Mouse (Mus musculus) A20 (cell line): Measurements from ENCODE around the gene Grin2c.

Experiments used
- DNase-seq: peaks from one replicate; pipeline ENCODE4 v3.0.0-alpha.2; 2011; ENCODE audit warnings: low read depth, low spot score

Gene Grin2c

DNA sequence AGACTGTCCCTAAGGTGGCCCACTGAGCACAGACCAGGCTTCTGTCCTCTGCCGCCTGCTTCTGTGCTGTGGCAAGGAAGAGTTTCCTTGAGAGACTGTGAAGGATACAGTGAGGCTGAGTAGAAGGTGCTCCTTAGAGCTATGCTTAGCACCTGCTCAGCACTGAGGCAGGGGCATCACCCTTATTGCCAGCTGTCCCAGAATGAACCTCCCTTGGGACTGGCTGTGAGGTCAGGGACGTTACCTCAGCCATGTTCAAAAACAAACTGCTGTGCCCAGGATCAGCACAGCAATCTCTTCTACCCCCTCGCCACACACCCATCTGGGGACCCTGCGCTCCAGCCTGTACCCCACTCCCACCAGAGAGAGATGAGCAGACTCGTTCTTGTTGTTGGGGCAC lies 34.2 kb downstream of the Grin2c start:
- DNase-seq = peak; percentile 9

DNA sequence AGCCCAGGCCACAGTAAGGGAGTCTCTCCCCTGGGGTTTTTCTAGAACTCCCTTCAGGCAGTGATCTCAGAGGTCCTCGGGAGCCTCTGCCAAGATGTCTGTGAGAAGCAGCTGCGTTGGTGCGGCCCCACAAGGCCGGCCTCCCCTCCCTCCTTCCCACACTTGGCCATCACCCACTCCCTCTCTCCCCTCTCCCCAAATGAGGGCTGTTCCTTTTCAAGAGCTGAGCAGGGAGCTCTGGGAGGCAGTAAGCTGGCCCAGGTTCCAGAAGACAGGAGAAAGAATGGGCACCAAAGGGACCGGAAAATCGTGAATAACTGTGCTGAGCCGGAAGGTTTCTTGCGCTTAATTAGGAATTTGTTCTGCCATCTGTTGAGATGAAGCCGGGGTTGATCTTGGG lies 35.1 kb downstream of the Grin2c start:
- DNase-seq = no peak

DNA sequence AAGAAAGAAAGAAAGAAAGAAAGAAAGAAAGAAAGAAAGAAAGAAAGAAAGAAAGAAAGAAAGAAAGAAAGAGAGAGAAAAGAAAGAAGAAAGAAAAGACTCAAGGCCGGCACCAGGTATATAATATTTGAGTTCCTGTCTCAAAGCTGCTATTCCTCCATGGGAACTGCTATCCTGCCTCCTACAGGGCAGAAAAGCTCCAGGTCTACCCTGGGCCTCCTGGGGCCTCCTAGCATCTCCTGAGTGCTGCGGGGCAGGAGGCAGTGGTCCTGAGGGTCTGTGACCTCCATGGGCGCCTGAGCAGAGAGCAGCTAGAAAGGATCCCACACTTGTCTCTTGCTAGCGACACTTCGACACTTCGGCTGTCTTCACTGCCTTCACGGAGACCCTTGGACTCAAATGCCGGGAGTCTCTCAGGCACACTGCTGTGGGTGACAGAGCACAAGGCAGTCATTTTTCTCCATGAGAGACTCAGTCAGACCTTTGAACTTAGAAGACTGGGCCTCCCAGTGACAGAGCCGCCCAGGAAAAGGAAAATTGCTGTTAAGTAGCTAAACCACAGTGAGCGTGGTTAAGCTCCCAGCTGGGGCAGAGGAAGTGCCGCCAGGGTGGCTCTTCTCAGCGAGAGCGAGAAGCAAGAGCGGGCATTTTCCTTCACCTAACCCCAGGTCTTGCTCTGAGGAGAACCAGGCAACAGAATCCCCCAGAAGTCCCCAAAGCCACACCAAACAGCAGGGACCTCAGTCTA lies 35.7 kb downstream of the Grin2c start:
- DNase-seq = no peak

DNA sequence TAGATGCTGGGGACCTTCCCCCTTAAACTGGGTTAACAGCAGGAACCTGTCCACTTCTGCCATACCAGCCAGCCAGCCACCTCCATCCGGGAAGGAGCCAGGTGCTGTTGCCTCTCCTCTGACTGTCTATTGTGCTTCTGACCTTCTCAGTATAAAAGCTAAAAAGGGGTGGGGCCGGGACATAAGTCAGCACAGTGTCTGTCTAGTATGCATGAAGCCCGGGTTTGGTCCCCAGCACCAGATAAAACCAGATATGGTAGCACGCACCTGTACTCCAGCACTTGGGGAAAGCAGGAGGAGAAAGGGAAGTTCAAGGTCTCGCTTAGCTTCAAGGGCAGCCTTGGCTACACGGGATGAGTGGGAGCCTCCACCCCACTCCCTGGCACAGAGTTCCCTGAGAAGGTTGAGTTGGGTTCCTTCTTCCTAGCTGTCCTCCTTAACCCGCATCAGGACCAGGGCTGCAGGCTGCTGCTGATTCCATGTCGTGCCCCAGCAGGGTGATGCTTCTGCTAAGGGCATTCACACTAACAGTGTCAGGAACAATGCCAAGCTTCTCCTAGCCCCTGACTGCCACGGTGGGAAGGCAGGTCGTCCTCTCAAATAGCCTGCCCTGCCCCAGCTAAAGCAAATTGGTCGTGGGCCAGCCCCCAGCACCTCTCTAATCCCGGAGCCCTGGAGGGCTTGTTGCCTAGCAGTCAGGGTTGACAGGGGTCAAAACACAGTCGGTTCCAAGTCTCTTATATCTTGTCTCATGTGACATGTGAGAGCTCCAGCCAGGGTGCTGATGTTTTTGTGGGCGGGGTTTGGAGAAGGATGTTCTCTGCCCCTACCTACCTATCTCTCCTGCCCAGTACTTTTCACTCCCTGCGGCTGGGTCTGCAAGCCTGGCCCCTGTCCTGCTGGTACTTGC lies 37.8 kb downstream of the Grin2c start:
- no peak for DNase-seq

DNA sequence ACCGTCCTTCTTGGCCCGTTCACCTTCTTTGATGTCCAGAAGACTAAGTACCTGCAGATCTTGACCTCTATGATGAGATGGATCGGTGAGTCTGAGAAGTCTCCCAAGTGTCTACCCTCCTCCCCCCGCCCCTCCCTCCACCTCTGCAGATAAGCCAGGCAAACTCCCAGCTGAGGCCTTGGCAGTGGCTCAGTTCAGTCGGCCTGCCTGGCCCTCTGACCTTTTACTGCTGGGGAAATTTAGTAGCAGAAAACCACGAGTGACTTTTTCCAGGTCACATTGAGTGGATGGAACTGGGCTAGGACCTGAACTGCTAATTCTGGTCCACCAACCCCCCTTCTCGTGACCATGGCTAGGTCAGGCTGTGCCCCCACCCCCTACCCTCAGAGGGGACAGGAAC lies 38.6 kb downstream of the Grin2c start:
- DNase-seq = no peak

DNA sequence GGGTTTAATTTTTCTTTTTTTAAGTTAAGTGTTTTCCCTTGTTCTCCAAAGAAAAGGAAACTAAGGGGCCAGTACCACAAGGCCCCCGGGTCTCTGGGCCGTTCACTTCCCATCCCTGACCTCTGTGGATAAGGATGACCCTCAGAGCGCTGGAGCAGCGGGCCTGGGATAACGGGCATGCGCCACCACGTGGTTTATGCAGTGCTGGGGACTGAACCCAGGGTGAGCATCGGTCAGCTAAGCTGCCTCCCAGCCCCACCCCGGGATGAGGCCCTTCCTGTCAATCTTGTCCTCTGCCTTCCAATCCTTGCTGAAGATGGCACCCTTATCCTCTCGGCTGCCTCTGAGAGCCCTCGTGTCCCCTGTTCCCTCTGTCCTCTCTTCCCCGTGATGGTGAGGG lies 39.4 kb downstream of the Grin2c start:
- no peak for DNase-seq

DNA sequence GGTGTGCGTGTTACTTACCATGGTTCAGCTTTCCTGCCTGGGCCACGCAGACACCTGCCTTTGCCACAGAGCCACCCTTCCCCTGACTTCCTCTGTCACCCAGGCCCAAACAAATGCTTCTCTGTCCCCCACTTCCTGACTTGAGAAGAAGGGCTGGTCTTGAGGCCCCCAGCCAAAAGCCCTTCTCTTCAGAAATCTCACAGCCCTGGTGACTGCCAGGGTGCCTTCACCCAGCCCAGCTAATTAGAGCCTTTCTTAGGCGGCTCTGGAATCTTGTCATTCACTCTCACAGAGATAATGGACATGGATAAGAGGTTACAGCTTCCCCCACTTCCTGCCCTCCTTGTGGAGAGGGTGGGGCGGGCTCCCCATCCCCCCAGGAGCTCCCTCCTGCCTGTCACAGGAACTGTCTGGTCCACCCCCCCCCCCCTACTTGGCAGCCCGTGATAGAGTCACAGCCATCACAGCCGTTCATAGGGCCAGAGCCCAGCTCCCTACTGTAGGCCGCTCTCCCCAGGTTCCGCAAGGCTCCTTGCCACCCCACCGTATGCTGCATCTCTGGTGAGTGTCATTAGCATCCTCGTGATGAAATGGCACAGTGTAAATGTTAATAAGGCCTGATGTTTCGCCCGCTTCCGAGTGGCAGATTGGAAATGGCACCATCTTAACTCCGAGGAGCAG lies 40.1 kb downstream of the Grin2c start:
- no peak for DNase-seq

DNA sequence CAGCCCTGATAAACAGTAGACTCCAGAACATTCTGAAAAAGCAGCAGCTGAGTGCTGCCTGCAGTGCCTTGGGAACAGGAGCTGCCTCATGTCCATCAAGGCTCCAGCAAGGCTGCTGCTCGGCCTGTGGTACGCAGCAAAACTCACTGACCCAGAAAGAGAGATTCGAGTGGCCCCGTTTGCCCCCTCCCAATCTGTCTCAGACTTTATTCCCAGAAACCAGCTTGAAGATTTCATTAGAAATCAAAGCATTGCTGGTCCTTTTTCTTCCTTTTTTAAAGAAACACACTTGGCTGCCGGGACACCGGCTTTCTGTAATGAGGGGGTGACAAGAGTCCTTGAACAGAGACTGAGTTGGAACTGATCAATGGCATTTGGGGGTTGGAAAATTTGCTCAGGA lies 41.7 kb downstream of the Grin2c start:
- no peak for DNase-seq

DNA sequence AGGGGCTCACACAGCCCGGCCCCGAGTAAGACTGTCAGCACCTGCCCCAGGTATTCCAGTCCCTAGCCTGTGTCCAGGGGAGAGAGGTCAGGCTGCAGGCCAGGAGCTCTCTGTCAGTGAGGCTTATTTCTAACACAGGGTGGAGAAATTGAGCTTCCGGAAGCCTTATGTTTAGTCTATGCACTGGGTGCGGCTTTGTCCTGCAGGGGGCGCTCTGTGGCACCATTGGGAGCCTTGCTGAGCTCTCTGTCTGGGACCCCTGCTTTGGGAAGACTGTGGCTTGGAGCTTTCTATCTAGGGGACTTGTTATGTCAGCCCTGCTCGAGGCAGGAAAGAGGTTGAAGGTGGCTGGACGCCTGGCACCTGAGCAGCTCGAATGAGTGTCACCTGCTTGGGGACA lies 42.2 kb downstream of the Grin2c start:
- peak; percentile 41 for DNase-seq

DNA sequence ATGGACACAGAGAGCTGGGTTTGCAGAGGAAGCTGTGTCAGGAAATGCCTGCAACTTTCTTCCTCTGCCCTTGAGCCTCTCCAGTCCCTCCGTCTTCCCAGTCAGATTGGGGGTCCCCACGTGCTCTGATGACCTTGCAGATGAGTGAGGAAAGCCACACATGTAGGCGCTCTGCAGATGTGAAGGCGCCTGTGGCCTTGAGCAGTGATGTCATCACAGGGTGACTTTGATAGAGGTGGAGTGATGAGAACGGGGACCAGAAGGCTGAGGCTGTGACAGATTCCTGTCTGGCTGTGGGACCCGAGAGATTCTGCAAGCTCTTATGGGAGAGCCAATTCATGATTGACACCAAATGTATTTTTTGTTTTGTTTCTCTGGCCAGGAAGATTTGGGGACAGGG lies 43.2 kb downstream of the Grin2c start:
- DNase-seq = no peak

DNA sequence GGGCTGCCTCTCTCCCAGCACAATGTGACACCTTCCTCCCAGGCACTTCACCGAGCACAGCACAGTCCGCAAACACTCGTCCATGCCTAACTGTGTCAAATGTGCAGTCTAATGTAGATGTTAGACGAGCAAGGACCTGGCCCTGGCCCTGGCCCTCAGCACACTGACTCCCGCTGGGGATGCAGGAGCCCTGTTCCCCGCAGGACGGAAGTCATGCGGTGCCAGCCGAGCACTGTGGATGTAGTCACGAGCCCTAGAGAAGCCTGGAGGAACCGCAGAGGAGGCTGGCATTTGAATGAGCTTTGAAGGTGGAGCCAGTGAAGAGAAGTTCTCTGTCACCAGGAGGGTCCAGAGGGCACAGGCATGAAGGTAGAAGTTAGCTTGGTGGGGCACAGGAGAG lies 43.6 kb downstream of the Grin2c start:
- DNase-seq = no peak

DNA sequence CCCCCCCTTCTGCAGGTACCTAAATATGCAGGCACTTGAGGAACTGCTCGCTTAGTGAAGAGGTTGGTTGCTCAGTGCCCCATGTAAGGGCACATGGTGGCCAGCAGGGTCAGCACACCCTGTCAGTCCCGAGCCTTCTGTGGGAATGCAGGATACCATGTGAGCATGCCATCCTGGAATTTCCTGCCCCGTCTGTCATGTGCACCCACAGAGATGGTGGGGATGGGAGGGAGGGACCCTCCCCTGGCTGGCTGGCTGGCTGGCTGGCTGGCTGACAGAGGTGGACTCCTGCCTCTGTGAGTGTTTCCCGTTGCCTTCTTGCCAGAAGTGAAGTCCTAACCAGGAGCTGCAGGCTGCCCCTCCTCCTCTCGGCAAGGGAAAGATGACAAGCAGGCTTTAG lies 44.5 kb downstream of the Grin2c start:
- no peak for DNase-seq

DNA sequence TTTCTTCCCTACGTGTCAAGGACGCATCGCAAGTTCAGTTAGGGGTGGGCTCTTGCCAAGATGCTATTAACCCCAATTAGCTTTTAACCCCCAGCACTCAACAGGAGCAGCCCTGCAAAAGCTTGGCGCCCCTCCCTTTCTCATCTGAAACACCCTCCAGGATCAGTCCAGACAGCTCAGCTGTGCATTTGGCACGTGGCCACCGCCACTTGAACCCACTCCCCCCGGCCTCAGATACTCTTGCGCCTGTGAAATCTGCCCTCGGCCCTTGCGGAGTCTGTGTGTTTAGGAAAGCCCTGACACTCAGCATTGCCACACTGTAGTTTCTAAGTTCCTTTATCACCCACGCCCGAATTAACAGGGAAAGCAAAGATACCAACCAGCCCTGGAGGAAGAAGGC lies 45.0 kb downstream of the Grin2c start:
- DNase-seq = no peak

DNA sequence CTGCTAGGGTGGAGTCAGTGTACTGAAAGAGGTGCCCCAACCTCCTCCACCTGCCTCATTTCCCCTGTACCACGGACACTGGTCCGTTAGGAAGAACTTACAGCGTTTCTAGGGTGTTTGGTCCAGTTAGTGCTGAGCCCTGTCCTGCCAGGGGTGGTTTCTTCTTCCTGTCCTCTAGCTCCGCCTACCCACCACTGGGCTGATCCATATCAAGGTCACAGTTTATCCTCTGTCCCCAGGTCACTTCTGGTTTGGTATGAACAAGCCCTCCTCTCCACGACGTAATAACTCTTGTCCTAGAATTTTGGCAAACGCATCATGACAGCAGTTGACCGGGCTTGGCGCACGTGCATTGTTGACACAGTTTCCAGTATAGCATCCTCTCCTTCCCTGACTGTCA lies 47.4 kb downstream of the Grin2c start:
- DNase-seq = no peak

DNA sequence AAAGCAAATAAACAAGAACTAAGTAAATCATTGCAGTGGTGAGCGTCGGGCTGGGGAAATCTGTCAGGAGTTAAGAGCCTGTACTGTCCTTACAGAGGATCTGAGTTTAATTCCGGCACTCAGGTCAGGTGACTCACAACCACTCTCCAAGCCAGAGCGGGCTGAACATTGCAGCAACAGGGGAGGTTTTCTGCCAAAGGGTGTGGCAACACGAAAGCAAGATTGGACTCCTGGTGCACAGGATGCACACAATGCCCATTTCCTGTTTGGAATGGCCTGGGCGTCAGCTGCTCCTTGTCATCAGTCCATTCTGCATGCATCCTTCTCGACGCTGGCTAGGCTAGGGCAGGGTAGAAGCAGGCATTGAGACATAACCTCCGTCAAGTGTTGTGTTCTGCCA lies 47.8 kb downstream of the Grin2c start:
- DNase-seq = no peak

DNA sequence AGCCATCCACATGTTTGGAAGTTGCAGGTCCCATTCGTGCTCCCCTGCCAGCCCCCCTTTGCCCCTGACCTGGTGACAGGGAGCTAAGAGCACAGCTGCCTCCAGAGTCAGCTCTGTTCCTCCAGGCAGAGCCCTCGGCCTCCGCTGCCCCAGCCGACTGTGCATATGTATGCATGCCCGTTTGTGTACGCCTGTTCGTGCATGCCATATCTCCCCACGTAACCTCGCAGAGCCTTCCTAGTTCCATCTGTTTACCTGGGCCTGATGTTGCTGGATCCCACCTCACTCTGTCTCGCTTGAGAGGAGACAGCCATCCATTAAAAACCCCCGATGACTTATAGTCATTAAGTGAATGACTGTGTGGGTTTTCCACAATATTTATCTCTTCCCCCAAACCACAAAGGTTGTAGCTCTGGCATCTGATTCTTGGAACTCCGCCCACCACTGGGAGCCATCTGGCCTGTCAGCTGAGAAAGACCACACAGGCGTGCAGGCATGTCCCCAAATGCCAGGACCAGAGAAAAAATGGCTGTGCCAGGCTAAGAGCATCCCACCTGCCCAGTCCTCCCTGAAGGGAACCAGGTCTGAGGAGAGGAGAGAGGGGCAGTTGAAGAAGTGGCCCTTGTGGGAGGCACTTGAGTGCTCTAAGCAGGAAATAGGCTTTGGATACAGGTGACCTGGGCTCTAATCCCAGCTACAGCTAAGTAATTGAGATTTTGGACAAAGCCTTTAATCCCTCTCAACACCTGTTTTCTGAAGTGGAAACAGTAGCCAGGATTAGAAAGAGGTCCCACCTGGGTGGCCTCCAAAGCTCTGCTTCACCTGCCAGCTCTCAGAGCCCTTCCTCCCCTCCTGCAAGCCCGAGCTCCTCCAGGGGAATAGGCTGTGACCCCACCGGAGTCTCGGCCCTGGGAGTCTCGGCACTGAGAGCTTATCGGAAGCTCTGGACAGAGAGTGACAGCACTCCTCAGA lies 49.3 kb downstream of the Grin2c start:
- DNase-seq = no peak

DNA sequence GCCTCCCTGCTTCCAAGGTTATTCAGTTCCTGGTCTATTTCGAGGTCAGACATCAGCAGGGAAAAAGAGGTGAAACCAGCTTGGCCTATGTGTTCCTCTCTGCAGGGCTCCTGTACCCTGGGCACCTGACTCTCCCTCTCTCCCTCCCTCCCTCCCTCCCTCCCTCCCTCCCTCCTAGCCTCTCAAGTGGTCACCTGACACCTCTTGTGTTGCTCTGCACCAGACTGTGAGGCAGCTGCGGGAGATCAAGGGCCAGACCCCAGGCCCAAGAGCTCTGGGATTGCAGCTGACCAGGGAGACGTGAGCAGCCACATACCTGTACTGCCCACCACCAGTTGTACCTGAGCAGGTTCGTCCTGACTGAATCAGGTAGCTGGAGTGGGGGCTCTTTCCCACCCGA lies 51.9 kb downstream of the Grin2c start:
- DNase-seq = no peak

DNA sequence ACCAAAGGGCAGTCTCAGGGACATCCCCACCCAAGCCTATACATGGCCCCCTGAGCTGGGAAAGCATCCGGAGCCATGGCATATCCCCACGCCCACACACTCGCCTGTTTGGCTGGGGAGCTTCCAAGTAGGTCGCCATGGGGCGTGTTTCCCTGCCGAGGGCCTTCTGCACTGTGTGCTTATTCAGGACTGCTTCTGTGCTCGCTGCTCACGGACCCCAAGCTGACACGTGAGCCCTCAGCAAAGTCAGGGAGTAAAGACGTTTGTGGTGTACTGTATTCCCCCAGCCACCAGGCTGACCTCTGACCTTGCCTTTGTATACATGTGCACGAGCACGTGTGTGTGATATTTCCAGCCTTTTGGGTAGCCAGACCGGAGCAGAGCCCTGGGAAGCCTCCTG lies 54.9 kb downstream of the Grin2c start:
- no peak for DNase-seq

DNA sequence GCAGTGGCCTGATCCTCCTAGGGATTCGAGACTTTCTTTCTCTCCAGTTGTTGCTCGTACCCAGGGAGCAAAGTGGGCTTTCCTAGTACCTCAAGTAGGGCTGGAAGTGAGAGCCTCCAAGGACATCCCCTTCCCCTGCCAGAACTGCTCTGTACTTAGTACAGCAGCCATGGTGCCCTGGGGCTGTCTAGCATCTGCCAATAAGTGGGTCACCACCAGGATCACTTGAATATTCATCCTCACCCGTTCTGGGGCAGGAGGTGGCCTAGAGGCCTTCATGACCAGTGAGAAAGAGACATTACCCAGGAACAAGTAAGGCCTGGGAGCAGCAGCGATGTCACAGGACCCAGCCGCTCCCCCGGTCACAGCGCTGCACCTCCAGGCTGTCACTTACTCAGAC lies 57.1 kb downstream of the Grin2c start:
- no peak for DNase-seq

DNA sequence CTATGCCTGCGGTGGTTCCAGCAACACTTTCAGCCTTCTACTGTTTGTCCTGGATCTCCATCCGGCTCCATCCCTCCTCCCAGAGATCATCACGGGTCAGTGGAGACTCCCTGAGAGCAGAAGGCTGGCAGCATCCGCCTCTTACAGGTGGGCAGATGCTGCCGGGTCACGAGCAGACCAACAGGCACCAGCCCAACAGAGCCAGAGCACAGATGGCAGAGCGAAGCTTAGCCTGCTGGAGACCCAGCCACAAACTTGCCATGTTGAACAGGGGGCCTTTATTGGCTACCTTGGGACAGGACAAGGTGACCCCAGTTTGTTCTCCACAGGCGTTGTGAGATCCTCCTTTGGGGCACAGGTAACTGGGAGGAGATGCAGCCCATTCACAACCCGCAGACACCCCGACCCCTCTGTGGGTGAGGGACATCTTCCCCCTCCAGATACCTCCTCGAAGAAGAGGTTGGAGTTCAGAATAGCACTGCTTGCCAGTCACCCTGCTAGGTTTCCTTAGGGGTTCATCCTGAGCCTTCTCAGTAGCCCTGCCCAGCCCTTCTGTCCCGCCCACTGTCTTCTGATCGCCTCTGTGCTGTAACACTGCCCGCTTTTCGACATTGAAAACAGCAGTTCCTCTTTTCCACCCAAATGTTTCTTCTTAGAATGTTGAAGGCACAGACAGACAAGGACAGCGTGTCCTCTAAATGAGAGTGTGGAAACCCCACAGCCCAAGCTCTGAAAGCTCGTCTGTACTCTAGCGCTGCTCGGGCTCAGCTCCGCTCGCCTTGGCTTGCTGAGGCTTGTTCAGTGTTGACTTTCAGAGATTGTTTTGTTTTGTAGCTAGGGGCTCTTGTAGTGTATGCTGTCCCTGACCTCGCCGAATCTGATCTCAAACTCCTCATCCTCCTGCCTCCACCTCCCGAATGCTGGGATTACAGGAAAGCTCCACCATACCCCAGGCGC lies 58.0 kb downstream of the Grin2c start:
- DNase-seq = peak; percentile 42
